Mouse (Mus musculus) liver, embryonic 14.5 days (tissue): ENCODE data around the gene Rnf4. TPM values are rescaled to one million over a fixed set of nuclear protein-coding genes. Genes with fewer than 3 reads are reported as not detected.
A peak's percentile ranks its signal among the peaks of the same experiment; 100 is the strongest.

Source experiments
- ATAC-seq: fragments of 200-750 bp; cut with Nextera tagmentation; 2 replicates; pipeline ENCODE4 v1.8.0; 2017; ENCODE audit warnings: moderate number of reproducible peaks, mild to moderate bottlenecking, moderate library complexity; ENCODE audit not compliant: insufficient read depth
- DNase-seq, 3 experiments: peaks; one replicate each; pipeline ENCODE4 v3.0.0-alpha.2; 2012 to 2013; ENCODE audit warnings: low read depth in 3 of 3, low spot score in 3 of 3
- H3K27ac ChIP-seq: fragments of 300-500 bp; sonication (generic); 2 replicates; pipeline ENCODE4 v1.5.1; 2014; ENCODE audit warnings: moderate library complexity, mild to moderate bottlenecking, control low read depth, inconsistent platforms
- H3K27me3 ChIP-seq: fragments of 300-500 bp; sonication (generic); 2 replicates; pipeline ENCODE4 v1.6.1; 2014; ENCODE audit warnings: mild to moderate bottlenecking, low read length, moderate library complexity; ENCODE audit not compliant: control insufficient read depth, insufficient read depth
- H3K36me3 ChIP-seq: fragments of 300-500 bp; sonication (generic); replicated peaks from 2 replicates; pipeline ENCODE4 v1.6.1; 2014; ENCODE audit warnings: low read depth; ENCODE audit not compliant: control insufficient read depth, insufficient read depth
- H3K4me1 ChIP-seq, 2 experiments: fragments of 200-500 bp in 1 of 2; fragments of 300-500 bp in 1 of 2; sonication (generic) in 1 of 2; replicated peaks; 2 replicates each; pipeline ENCODE4 v1.6.1; 2012 to 2014; ENCODE audit warnings: antibody characterized with exemption in 1 of 2, inconsistent platforms in 1 of 2, low read length in 1 of 2; ENCODE audit not compliant: control insufficient read depth in 2 of 2, insufficient read depth in 2 of 2
- H3K4me2 ChIP-seq: fragments of 300-500 bp; sonication (generic); 2 replicates; pipeline ENCODE4 v1.6.1; 2014; ENCODE audit warnings: low read depth, mild to moderate bottlenecking, control low read depth, moderate library complexity
- H3K4me3 ChIP-seq, 2 experiments: fragments of 200-500 bp in 1 of 2; fragments of 300-500 bp in 1 of 2; sonication (generic) in 1 of 2; 2 replicates each; pipeline ENCODE4 v1.5.1; 2012 to 2014; ENCODE audit warnings: low read depth in 2 of 2, low read length in 2 of 2, mild to moderate bottlenecking in 2 of 2, control low read depth in 1 of 2, inconsistent platforms in 1 of 2, moderate library complexity in 1 of 2; ENCODE audit not compliant: insufficient read depth in 1 of 2
- H3K9ac ChIP-seq: fragments of 300-500 bp; sonication (generic); replicated peaks from 2 replicates; pipeline ENCODE4 v1.6.1; 2014; ENCODE audit warnings: mild to moderate bottlenecking, control low read depth, moderate library complexity
- H3K9me3 ChIP-seq: fragments of 300-500 bp; sonication (generic); 2 replicates; pipeline ENCODE4 v1.6.1; 2016; ENCODE audit warnings: low read length, mixed read lengths; ENCODE audit not compliant: control insufficient read depth
- CTCF ChIP-seq: IDR thresholded peaks from 2 replicates; pipeline ENCODE4 v1.5.1; 2016; ENCODE audit warnings: antibody characterized with exemption, low read depth, control low read depth
- EP300 ChIP-seq: IDR thresholded peaks from 2 replicates; pipeline ENCODE4 v1.6.1; 2016; ENCODE audit warnings: antibody characterized with exemption, low read depth
- WGBS: fragments of 180-500 bp; shearing (Covaris S2); extraction: QIAGEN DNeasy Blood & Tissue Kit; methylation state at CpG from one replicate; pipeline ENCODE4 v1.1.7; 2014; ENCODE audit not compliant: insufficient replicate concordance; 5-methylcytosine and 5-hydroxymethylcytosine counted together
- polyA plus RNA-seq, 2 experiments: library from polyadenylated mRNA; depleted of rRNA in 1 of 2; stranded (reverse) in 1 of 2; unstranded in 1 of 2; fragments of >200 nt; fragmentation: Nextera tagmentation in 1 of 2; extraction: Ambion mirVana in 1 of 2; gene quantifications; 2 replicates each; pipeline versions ENCODE4 v1.2.1 to v1.2.3; 2012 to 2014

The Rnf4 gene
- polyA plus RNA-seq, 2 experiments: 50.9 to 71.0 TPM

- H3K4me3 ChIP-seq: no peak overlapping the region
- H3K4me2 ChIP-seq: no peak overlapping the region
- no peak overlapping the region for H3K27ac ChIP-seq
- TF ChIP-seq CTCF: no peak
- TF ChIP-seq EP300: no peak
- DNase-seq (no peak), ATAC-seq (no peak)
- peaks cover 0 to 1% of the 10 kb centered on the region in 2 experiments; a peak in 1 of 4 replicates for H3K4me1 ChIP-seq
- no peaks in the 10 kb centered on the region for H3K36me3 ChIP-seq
- H3K9ac ChIP-seq: no peak overlapping the region
- no peaks in the 10 kb centered on the region for H3K9me3 ChIP-seq
- H3K27me3 ChIP-seq: no peaks in the 10 kb centered on the region
- 62% methylated on average over 4 of the region's 4 CpGs for WGBS
Observed at GRCm38 (mm10) chr5:34321236-34321635, 14.9 kb upstream of the Rnf4 start.

GRCm38 (mm10) chr5:34325286-34325685, 10.8 kb upstream of the Rnf4 start:
- H3K27ac ChIP-seq: no peak overlapping the region
- H3K4me2 ChIP-seq: no peak overlapping the region
- ATAC-seq (no peak), DNase-seq (no peak)
- H3K36me3 ChIP-seq: no peaks in the 10 kb centered on the region
- H3K27me3 ChIP-seq: peaks cover 3% of the 10 kb centered on the region; the same call in 1 of the 2 replicates
- peaks cover 0 to 2% of the 10 kb centered on the region in 2 experiments; a peak in 1 of 4 replicates for H3K4me1 ChIP-seq
- no peak overlapping the region for H3K9ac ChIP-seq
- no peak overlapping the region for H3K4me3 ChIP-seq
- TF ChIP-seq CTCF (no peak), EP300 (no peak)
- no peaks in the 10 kb centered on the region for H3K9me3 ChIP-seq

GRCm38 (mm10) chr5:34326249-34326691, 9.8 kb upstream of the Rnf4 start:
- Histone ChIP-seq H3K4me1 (peaks cover 0 to 2% of the 10 kb centered on the region in 2 experiments; a peak in 1 of 4 replicates), H3K9me3 (no peaks in the 10 kb centered on the region), H3K9ac (no peak overlapping the region), H3K4me3 (no peak overlapping the region), H3K36me3 (no peaks in the 10 kb centered on the region), H3K27ac (no peak overlapping the region), H3K27me3 (peaks cover 3% of the 10 kb centered on the region; the same call in 1 of the 2 replicates), H3K4me2 (no peak overlapping the region)
- TF ChIP-seq CTCF (no peak), EP300 (no peak)
- no peak for ATAC-seq
- DNase-seq: no peak
- 16% methylated on average over 4 of the region's 4 CpGs for WGBS

GRCm38 (mm10) chr5:34326875-34327576, 9.1 kb upstream of the Rnf4 start:
- ATAC-seq: peak; percentile 15; the same call in 1 of the 2 replicates
- 26% methylated on average over 31 of the region's 31 CpGs for WGBS
- no peak for TF ChIP-seq EP300
- no peak for TF ChIP-seq CTCF

GRCm38 (mm10) chr5:34330136-34330535, 6.0 kb upstream of the Rnf4 start:
- ATAC-seq: no peak
- Histone ChIP-seq H3K27ac (no peak overlapping the region), H3K4me3 (no peak overlapping the region), H3K4me2 (no peak overlapping the region), H3K27me3 (peaks cover 3% of the 10 kb centered on the region; the same call in 1 of the 2 replicates), H3K9ac (no peak overlapping the region), H3K36me3 (no peaks in the 10 kb centered on the region), H3K4me1 (peaks cover 0 to 2% of the 10 kb centered on the region in 2 experiments; a peak in 2 of 4 replicates), H3K9me3 (no peaks in the 10 kb centered on the region)
- WGBS: 58% methylated on average over 2 of the region's 2 CpGs
- no peak for DNase-seq
- TF ChIP-seq EP300 (no peak), CTCF (no peak)

More at GRCm38 (mm10) chr5:34326875-34327576, 9.1 kb upstream of the Rnf4 start:
- Histone ChIP-seq H3K9me3 (no peaks in the 10 kb centered on the region), H3K27ac (no peak overlapping the region), H3K9ac (no peak overlapping the region), H3K4me1 (peaks cover 0 to 2% of the 10 kb centered on the region in 2 experiments; a peak in 1 of 4 replicates), H3K36me3 (no peaks in the 10 kb centered on the region), H3K27me3 (peaks cover 3% of the 10 kb centered on the region; the same call in 1 of the 2 replicates), H3K4me2 (peak overlapping the region; percentile 5), H3K4me3 (peak overlapping the region in 1 of 2 experiments; percentile 6; a peak in 1 of 4 replicates)
- no peak for DNase-seq
